Mouse (Mus musculus): ENCODE data around the gene Sh3pxd2b. TPM values are rescaled to one million over a fixed set of nuclear protein-coding genes. Genes with fewer than 3 reads are reported as not detected.
A peak's percentile ranks its signal among the peaks of the same experiment; 100 is the strongest.

Sh3pxd2b gene
- polyA plus RNA-seq, 1 experiment from 2014 or later = 17.3 TPM

DNA sequence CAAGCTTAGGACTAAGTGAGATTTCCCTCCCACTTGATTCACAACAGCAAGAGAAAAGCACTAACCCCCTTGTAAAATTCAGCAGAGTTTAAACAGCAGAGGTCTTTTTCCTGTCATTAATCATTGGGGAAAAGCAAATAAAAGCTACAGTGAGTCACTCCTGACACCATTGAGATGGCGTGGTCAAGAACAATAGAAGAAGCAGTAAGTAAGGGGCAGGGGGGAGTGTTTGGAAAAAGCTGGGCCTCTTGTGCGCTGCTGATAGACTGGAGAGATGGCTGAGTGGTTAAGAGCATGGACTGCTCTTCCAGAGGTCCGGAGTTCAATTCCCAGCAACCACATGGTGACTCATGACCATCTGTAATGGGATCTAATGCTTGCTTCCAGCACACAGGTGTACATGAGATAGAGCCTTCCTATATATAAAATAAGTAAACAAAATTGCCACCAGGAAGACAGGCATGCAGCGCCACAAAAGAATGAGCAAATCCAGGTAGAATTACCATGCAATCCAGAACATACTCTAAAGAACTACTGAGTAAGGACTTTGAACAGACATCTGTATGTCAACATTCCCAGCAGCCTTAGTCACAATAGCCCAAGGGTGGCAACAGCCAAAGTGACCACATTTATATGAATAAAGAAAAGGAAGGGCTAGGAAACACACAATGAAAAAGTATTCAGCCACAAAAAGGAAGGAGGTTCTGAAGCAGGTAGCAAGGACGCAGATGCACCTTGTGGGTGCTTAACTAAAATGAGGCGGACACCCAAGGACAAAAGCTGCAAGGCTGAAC, 1.9 kb upstream of the Sh3pxd2b start:
- Histone ChIP-seq H3K9me3 (no peaks in the 10 kb centered on the region), H3K4me2 (replicated peaks) (no peak overlapping the region), H3K36me3 (no peaks in the 10 kb centered on the region), H3K4me1 (peaks cover 29% of the 10 kb centered on the region), H3K27me3 (no peaks in the 10 kb centered on the region), H3K27ac (replicated peaks) (no peak overlapping the region), H3K9ac (replicated peaks) (no peak overlapping the region), H3K4me3 (no peak overlapping the region)
- 67% methylated on average over 6 of the region's 6 CpGs for WGBS
- ATAC-seq (replicated peaks) = no peak

DNA sequence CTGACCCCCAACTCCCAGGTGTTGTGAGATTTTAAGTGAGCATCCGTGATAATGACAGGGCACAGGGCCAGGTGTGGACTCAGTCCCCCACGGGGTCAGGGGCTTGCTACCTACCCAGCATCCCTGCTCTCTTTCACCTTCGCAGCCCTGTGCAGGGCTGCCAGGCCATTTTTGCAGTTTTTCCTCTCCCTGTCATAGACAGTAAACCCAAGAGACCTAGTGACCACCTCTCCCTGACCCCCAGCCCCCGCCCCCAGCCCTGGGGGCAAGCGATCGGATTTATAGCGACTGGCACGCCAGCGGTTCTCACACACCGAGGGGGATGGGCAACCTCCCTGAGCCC, 385 bp upstream of the Sh3pxd2b start:
- Histone ChIP-seq H3K4me1 (peaks cover 29% of the 10 kb centered on the region), H3K4me3 (peak overlapping the region; percentile 82), H3K27ac (replicated peaks) (peak overlapping the region; percentile 74), H3K36me3 (peaks cover 12% of the 10 kb centered on the region), H3K9me3 (no peaks in the 10 kb centered on the region), H3K4me2 (replicated peaks) (peak overlapping the region; percentile 60), H3K9ac (replicated peaks) (peak overlapping the region; percentile 90), H3K27me3 (no peaks in the 10 kb centered on the region)
- ATAC-seq (replicated peaks) = peak; percentile 20; the same call in 1 of the 2 replicates
- WGBS = 4% methylated on average over 10 of the region's 10 CpGs

DNA sequence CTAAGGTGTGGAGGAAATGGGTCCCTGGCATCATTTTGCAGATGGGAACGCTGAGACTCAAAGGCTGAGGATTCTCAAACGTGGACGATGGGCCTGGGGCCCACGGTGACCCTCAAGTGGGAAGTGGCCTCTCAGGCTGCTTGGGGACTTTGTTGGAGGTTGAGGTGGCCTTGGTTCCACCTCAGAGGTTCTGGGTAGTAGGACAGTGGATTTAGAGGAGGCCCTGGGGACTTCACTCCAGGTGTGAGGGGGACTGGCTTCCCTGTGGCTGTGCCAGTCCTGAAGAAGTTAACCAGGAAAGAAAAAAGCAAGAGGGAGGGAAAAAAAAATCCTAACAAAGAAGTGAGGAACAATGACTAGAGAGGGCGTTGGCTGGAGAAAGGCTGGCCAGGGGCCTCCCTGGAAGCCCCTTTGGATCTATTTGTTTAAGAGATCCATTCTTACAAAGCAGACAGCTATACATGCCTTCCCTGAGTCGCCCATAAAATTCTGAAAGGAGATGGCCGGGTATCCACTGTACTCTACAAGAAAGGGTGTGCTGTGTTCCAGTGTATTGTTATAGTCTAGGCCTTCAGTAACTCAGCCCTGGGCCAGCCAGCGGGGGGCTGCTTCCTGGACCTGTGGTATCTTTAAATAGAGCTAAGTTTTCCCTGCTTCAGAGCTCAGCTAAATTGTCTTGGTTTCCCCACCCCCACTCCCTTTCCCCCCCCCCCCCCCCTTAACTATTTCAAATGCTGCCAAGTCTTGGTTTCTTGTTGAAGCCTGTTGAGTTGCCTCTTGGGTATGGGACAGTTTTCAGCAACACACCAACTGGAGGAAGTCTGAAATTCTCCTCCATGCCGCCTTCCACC, 1.0 kb downstream of the Sh3pxd2b start:
- Histone ChIP-seq H3K9ac (replicated peaks) (peak overlapping the region; percentile 90), H3K9me3 (no peaks in the 10 kb centered on the region), H3K4me2 (replicated peaks) (peak overlapping the region; percentile 60), H3K4me1 (peaks cover 29% of the 10 kb centered on the region), H3K36me3 (peaks cover 12% of the 10 kb centered on the region), H3K27ac (replicated peaks) (peak overlapping the region; percentile 74), H3K27me3 (no peaks in the 10 kb centered on the region), H3K4me3 (peak overlapping the region; percentile 82)
- 12% methylated on average over 9 of the region's 9 CpGs for WGBS
- peak; percentile 6 for ATAC-seq (replicated peaks)

GRCm38 (mm10) chr11:32349284-32349953, 1.8 kb downstream of the Sh3pxd2b start:
- Histone ChIP-seq H3K4me3 (peak overlapping the region; percentile 7), H3K36me3 (peaks cover 12% of the 10 kb centered on the region), H3K4me2 (replicated peaks) (peak overlapping the region; percentile 60), H3K9me3 (no peaks in the 10 kb centered on the region), H3K27ac (replicated peaks) (no peak overlapping the region), H3K9ac (replicated peaks) (no peak overlapping the region), H3K4me1 (peaks cover 33% of the 10 kb centered on the region), H3K27me3 (no peaks in the 10 kb centered on the region)
- WGBS = 62% methylated on average over 13 of the region's 13 CpGs
- ATAC-seq (replicated peaks) = no peak

DNA sequence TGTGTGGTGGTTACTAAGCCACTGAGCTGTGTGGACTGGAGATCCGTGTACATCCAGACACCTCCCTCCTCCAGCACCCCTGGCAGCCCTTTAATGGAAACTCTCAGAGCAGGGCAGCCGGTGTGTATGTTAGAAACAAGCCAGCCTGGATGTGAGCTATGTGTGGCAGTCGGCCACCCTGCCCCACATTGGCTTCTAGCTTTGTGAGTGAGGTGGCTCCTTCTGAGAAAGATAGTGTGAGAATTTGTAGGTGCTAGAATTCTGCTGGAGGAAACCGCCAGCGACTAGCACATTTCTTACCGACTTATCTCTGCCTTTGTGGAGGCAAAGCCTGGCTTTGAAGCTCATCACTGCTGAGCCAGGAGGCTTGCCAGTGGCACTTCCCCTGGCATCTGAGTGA, 5.3 kb downstream of the Sh3pxd2b start:
- Histone ChIP-seq H3K9ac (replicated peaks) (no peak overlapping the region), H3K36me3 (peaks cover 12% of the 10 kb centered on the region), H3K4me2 (replicated peaks) (no peak overlapping the region), H3K27ac (replicated peaks) (no peak overlapping the region), H3K4me1 (peaks cover 46% of the 10 kb centered on the region), H3K9me3 (no peaks in the 10 kb centered on the region), H3K27me3 (no peaks in the 10 kb centered on the region), H3K4me3 (no peak overlapping the region)
- 72% methylated on average over 6 of the region's 6 CpGs for WGBS
- ATAC-seq (replicated peaks) = no peak

GRCm38 (mm10) chr11:32355377-32355776, 7.8 kb downstream of the Sh3pxd2b start:
- no peak overlapping the region for H3K27ac ChIP-seq (replicated peaks)
- 76% methylated on average over 1 of the region's 1 CpGs for WGBS
- no peak for ATAC-seq (replicated peaks)
- H3K36me3 ChIP-seq = peaks cover 12% of the 10 kb centered on the region
- no peak overlapping the region for H3K9ac ChIP-seq (replicated peaks)
- no peak overlapping the region for H3K4me2 ChIP-seq (replicated peaks)
- H3K9me3 ChIP-seq = no peaks in the 10 kb centered on the region
- no peaks in the 10 kb centered on the region for H3K27me3 ChIP-seq
- no peak overlapping the region for H3K4me3 ChIP-seq
- H3K4me1 ChIP-seq = peaks cover 34% of the 10 kb centered on the region

GRCm38 (mm10) chr11:32357686-32358085, 10.1 kb downstream of the Sh3pxd2b start:
- H3K4me1 ChIP-seq = peaks cover 32% of the 10 kb centered on the region
- H3K9me3 ChIP-seq = no peaks in the 10 kb centered on the region
- no peaks in the 10 kb centered on the region for H3K36me3 ChIP-seq
- H3K27ac ChIP-seq (replicated peaks) = no peak overlapping the region
- no peaks in the 10 kb centered on the region for H3K27me3 ChIP-seq
- H3K4me3 ChIP-seq = no peak overlapping the region
- H3K4me2 ChIP-seq (replicated peaks) = no peak overlapping the region
- WGBS = 50% methylated on average over 9 of the region's 9 CpGs
- H3K9ac ChIP-seq (replicated peaks) = no peak overlapping the region
- ATAC-seq (replicated peaks) = 0 out of 2 replicates have a peak, but pooled peaks have one; percentile 24

DNA sequence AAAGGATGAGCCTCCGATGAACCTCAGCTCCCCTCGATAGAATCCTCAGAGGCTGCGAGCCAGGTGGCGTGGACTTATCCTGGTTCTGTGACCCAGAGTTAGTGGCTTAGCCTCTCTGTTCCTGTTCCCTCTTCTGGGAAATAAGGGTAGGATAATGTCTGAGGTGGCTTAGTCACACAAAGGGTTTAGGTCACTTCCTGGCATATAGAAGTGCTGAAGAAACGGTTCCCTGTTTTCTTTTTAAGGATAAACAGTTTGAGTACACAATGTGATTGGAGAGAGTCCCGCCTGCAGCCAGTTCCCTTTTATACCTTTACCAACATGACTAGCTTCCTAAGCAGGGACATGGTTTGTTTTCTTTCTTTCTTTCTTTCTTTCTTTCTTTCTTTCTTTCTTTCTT, 10.8 kb downstream of the Sh3pxd2b start:
- Histone ChIP-seq H3K27me3 (no peaks in the 10 kb centered on the region), H3K4me1 (peaks cover 39% of the 10 kb centered on the region), H3K36me3 (no peaks in the 10 kb centered on the region), H3K9me3 (no peaks in the 10 kb centered on the region), H3K9ac (replicated peaks) (no peak overlapping the region), H3K27ac (replicated peaks) (no peak overlapping the region), H3K4me2 (replicated peaks) (no peak overlapping the region), H3K4me3 (no peak overlapping the region)
- no peak for ATAC-seq (replicated peaks)
- 68% methylated on average over 6 of the region's 6 CpGs for WGBS

GRCm38 (mm10) chr11:32359566-32359965, 11.9 kb downstream of the Sh3pxd2b start:
- no peak for ATAC-seq (replicated peaks)
- Histone ChIP-seq H3K4me3 (no peak overlapping the region), H3K4me1 (peaks cover 45% of the 10 kb centered on the region), H3K4me2 (replicated peaks) (no peak overlapping the region), H3K9ac (replicated peaks) (no peak overlapping the region), H3K27me3 (no peaks in the 10 kb centered on the region), H3K27ac (replicated peaks) (no peak overlapping the region), H3K36me3 (no peaks in the 10 kb centered on the region), H3K9me3 (no peaks in the 10 kb centered on the region)
- WGBS = 81% methylated on average over 4 of the region's 4 CpGs

DNA sequence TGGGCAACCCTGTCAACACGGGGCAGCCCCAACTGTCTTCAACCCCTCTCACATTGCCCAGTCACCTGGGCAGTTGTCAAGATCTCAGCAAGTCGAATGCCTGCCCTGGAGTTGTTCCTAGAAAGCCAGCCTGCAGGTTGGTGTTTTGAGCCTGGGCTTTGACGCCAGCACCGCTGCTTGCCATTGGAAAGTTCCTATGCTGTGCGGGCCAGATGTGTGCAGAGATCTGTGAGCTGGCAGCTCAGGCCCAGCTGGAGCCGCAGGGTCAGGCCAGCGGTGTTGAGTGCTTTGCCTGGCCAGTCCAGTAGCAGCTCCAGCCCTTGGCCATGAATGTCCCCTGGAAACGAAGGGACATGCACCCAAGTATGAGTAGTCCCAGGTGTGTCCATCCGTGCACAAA, 14.2 kb downstream of the Sh3pxd2b start:
- no peaks in the 10 kb centered on the region for H3K27me3 ChIP-seq

DNA sequence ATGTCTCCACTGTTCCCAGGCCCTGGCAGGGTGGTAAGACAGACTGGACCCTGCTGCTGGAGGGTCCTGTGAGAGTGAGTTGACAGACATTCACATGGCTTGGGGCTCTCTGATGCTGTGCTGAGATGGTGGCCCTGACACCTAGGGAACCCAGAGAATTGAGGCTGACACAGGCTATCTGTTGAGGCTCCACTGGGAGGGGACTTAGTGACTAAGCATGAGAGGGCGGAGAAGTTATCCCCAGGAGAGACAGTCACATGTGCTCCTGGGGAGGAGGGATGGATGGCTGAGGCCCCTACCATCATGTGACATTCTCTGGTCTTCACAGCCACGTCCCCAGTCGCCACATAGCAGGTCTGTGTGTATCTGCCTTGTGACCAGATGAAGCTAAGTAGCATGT, 15.6 kb downstream of the Sh3pxd2b start:
- Histone ChIP-seq H3K27ac (replicated peaks) (peak overlapping the region; percentile 38), H3K9ac (replicated peaks) (no peak overlapping the region), H3K27me3 (no peaks in the 10 kb centered on the region), H3K36me3 (no peaks in the 10 kb centered on the region), H3K4me1 (peaks cover 34% of the 10 kb centered on the region), H3K9me3 (no peaks in the 10 kb centered on the region), H3K4me2 (replicated peaks) (no peak overlapping the region), H3K4me3 (no peak overlapping the region)
- WGBS = 58% methylated on average over 3 of the region's 3 CpGs
- no peak for ATAC-seq (replicated peaks)

More for the DNA sequence above, 14.2 kb downstream of the Sh3pxd2b start:
- Histone ChIP-seq H3K4me3 (no peak overlapping the region), H3K27ac (replicated peaks) (no peak overlapping the region), H3K4me1 (peaks cover 46% of the 10 kb centered on the region), H3K9ac (replicated peaks) (no peak overlapping the region), H3K4me2 (replicated peaks) (no peak overlapping the region), H3K9me3 (no peaks in the 10 kb centered on the region), H3K36me3 (no peaks in the 10 kb centered on the region)
- 92% methylated on average over 9 of the region's 9 CpGs for WGBS
- no peak for ATAC-seq (replicated peaks)

Measured in forebrain, embryonic 15.5 days (tissue).